Mouse (Mus musculus): ENCODE data around the gene Grid1.

Gene Grid1

DNA sequence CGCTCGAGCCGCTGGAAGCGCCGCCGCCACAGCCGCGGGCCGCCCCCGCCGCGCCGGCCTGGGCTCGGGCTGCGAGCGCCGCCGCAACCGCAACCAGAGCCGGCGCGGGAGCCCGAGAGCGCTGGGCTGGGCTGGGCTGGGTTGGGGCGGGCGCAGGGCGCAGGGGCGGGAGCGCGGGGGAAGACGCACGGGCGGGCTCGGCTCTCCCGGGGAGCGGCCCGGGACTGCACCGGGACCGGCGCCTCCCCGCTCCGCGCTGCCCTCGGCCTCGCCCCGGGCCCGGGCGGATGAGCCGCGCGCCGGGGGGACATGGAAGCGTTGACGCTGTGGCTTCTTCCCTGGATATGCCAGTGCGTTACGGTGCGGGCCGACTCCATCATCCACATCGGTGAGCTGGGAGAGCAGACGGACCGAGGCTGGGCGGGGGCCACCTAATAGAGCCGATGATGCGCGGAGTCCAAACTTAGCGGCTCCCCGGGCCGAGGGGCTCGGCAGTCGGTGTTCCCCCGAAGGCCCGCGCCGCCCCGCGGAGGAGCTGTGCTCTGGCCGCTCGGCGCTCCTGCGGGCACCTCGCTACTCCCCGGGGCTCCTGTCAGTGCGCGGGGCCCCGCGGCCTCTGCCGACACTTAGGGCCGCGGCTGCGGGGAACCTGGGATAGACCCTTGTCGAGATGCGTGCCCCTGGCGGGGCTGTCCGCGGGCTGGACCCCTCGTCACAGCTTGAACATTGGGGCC is at the start of gene Grid1:
Gene Grid1, plus strand, starts transcription at position 190 of the 734 bp plus-strand sequence.
- in situ Hi-C loops (cut with MseI, MboI) = no loop called here

DNA sequence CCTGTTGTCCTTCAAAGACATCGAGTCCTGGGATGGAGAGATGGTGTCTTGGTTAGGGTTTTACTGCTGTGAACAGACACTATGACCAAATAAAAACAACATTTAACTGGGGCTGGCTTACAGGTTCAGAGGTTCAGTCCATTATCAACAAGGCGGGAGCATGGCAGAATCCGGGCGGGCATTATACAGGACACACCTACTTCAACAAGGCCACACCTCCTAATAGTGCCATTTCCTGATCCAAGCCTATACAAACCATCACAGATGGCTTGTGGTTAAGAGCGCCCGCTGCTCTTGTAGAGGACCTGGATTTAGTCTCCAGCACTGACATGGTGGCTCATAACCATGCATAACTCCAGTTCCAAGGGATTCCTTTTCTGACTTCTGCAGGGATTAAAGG is 49.4 kb upstream of the Grid1 start:
- in situ Hi-C loops (cut with MseI, MboI) = loop anchor here in 1 of 2 experiments (5.0 kb wide), 1 partner anchor 158 kb away; no protein-coding TSS in a partner anchor

DNA sequence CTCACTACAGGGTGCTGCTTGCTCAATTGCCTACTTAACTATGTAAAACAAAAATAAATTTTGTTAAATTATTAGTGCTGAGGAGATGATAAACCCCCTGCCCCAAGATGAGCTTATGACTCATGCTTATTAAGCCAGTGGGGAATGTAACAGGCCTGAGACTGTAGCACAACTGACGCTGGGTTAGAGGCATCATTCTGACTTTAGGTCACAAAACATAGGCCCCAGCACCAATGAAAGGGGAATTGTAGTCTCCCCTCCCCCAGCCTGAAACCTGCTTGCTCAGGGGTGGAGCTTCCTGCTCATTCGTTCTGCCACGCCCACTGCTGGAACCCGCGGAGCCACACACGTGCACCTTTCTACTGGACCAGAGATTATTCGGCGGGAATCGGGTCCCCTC is 48.3 kb upstream of the Grid1 start:
- in situ Hi-C loops (cut with MseI, MboI) = loop anchor here in 1 of 2 experiments (5.0 kb wide), 1 partner anchor 159 kb away; no protein-coding TSS in a partner anchor

DNA sequence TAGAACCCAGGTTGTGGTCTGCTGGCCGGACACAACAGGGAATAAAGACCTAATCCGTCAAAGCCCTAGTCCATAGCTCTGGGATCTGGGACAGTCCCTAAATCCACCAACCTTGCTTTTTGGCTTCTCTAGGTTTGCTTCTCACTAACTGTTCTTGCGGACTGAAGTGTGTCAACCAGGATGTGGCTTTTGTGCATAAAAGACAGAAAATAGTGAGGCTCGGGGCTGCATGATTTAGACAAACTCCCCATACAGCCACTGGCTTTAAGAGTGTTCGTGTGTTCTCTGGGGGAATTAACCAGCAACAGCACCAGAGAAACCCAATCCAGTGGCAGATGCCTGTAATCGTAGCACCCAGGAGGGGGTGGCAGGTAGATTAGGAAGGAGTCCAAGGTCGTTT is 47.8 kb upstream of the Grid1 start:
- in situ Hi-C loops (cut with MseI, MboI) = loop anchor here in 1 of 2 experiments (5.0 kb wide), 1 partner anchor 160 kb away; no protein-coding TSS in a partner anchor

DNA sequence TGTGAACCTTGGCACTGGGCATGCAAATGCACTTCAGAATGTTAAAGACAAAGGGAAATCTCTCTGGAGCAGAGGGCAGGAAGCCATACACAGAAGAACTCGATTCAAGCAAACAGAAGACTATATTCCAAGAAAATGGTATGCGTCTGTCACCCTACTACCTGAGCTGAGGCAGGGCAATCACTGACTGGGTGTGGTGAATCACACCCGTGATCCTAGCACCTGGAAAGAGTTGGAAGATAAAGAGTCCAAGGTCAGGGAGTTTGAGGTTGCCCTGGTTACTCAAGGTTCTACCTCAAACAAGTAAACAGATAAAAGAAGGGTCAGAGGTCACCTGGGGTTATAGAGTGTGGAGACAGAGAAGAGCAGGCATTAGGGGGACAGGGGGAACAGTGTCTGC is 46.2 kb upstream of the Grid1 start:
- in situ Hi-C loops (cut with MseI, MboI) = loop anchor here in 1 of 2 experiments (5.0 kb wide), 1 partner anchor 161 kb away; no protein-coding TSS in a partner anchor

DNA sequence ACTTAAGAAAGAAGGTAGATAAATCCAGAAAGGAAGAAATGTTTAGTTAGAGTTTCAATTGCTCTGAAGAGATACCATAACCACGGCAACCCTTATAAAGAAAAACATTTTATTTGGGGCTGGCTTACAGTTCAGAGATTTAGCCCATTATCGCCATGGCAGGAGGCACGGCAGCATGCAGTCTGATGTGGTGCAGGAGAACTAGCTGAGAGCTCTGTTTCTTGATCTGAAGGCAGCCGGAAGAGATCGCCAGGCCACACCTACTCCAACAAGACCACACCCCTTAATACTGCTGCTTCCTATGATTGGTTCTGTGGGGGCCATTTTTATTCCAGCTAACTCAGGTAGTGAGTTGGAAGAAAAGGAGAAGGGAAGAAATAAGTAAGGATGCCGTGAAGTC is 45.7 kb upstream of the Grid1 start:
- in situ Hi-C loops (cut with MseI, MboI) = loop anchor here in 1 of 2 experiments (5.0 kb wide), 1 partner anchor 162 kb away; no protein-coding TSS in a partner anchor

DNA sequence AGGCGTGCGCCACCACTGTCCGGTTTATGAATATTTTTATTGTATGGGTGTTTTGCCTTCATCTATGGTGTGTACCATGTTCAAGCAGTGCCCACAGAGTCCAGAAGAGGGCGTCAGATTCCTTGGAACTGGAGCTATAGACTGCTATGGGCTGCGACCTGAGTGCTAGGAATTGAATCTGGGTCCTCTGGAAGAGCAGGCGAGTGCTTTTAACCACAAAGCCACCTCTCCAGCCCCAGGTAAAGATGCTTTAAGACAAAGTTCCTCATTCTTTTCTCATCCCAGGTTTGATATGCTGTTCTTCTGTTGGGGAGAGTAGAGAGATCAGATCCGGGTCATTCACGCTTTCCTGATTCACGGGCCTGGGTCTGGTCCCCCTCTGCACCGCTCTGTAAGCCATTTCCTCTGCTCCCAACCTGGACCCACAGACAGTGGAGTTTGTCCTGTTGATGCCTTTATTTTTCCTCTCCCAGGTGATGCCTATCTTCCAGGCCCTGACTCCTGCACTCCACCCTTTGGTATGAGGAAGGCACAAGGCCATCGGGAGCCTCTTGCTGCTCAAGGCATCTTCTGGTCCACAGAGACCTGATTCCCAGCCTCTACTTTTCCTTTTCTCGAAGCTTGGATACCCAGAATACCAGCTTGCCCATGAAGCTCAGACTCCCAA is 43.1 kb upstream of the Grid1 start:
- in situ Hi-C loops (cut with MseI, MboI) = no loop called here

DNA sequence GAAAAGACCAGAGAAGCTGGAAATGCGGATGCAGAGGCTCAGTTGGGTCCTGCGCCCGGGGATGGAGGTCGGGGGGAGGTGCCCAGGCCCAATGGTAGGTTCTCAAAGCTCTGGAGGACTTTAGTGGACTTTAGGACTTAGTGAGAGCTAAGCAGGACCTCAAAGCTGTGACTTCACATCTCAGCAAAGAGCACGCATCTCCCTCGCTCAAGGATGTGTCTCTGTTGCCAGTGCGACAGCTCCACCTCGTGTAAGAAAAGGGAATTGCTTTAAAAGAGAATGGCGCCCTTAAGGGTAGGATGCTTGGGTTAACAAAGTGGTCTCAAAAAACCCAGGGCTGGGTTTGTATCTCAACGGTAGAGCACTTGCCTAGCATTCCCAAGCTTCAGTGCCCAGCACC is 42.1 kb upstream of the Grid1 start:
- in situ Hi-C loops (cut with MseI, MboI) = no loop called here

DNA sequence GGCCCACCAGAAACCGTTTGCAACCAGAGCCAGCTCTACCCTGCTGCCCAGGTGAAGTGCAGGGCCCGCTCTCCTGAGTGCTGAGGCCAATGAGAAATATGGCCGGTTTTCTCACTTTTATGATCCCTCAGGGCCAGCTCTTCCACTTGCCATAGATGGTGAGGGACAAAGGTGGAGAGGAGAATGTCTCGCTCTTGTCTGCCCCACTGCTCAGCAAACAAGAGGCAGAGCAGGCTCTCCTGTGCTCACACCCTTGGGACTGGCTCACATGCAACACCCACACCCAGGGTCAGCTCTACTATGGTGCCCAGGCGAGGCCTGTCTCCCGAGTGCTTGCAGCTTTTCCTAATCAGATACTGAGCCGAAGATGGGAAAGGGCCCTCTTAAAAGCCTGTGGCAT is 41.1 kb upstream of the Grid1 start:
- in situ Hi-C loops (cut with MseI, MboI) = no loop called here

DNA sequence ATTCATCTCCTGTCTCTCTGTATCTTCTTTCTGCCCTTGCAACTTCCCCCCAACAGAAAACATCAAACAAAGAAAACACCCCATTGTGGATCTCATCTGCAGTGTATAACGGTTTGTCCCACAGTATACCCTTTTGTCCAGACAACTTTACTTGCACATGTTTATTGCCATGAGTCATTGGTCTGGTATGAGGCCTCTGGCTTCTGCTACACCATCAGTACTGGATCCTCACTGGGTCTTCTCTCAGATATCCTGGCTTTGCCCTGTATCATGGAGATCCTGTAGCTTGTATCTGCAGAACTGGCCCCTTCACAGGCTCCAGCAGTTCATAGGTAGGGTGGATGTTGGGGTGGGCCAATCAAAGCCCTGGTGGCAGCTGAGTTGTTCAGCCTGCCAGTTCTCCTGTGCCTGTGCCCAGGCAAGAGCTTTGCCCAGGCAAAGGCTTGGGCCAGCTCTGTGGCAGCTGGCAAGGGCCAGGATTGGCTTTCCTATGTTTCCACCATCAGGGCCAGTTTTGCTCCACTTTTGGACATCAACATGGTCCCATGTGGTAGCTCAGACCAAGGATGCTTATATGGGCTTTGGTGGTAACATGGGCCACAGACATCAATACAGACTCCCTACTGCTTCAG is 26.4 kb upstream of the Grid1 start:
- in situ Hi-C loops (cut with MseI, MboI) = no loop called here

DNA sequence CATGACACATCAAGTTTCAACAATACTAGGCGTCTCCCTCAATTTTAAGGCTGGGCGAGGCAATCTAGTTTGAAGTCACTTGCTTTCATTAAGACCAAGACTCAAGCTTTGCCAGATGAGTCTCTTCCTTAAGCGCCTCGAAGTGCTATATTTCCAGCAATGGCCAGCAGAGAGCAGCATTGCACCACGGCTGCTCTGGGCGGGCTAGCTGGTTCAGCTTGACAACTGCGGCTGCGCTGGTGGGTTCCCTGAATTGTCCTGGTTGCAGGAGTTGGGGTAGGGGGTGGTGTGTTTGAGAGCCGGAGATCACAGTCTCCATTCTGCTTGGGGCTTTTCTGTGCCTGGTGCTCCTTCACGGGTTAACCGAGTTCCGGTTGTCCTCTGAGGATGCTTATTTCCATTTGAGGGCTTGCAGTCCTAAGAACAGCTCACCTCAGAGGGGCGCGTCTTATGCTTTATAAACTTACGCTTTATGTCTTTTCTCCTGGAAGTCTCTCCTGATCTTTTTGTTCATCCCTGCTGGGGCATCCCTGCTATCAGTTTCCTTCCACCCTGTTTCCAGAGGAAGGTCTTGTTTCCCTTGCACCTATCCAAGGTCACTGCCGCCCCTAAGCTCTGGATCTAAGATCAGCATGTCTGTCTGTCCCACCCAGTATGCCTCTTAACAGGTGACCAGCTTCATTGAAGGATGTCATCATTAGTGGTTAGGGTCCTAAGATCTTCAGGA is 9.0 kb upstream of the Grid1 start:
- in situ Hi-C loops (cut with MseI, MboI) = no loop called here

DNA sequence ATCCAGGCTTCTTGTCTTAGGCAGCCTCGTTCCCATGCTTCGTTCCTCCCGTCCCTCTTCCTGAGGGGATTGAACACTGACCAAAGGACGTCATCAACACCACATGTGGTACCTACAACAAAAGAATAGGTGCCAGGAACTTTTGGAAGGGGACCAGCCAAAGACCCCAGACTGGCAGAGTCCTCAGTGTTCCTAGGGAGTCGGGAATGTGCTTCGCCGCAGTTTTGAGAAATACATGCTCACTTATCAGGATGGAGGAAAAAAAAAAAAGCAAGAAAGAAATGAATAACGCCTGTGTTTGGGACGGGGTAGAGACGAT is 8.5 kb upstream of the Grid1 start:
- in situ Hi-C loops (cut with MseI, MboI) = no loop called here

DNA sequence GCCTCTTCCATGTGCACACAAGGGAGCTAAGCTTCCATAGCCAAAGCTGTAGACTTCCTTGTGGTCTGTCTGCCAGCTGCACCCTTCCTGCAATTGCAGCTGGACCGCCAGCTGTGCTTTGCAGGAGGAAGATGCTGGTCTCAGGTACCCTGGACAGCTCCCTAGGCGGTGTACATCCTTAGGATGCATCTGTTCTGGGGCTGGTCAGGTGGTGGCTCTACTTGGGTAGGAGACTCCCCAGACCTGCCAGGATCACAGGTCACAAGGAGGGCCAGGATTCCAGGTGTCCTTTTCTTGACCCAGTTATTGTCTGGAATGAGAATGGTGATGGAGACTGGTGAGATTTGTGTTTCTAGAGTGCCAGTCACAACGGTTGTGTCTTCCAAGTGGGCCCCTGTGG is 3.6 kb upstream of the Grid1 start:
- in situ Hi-C loops (cut with MseI, MboI) = no loop called here

DNA sequence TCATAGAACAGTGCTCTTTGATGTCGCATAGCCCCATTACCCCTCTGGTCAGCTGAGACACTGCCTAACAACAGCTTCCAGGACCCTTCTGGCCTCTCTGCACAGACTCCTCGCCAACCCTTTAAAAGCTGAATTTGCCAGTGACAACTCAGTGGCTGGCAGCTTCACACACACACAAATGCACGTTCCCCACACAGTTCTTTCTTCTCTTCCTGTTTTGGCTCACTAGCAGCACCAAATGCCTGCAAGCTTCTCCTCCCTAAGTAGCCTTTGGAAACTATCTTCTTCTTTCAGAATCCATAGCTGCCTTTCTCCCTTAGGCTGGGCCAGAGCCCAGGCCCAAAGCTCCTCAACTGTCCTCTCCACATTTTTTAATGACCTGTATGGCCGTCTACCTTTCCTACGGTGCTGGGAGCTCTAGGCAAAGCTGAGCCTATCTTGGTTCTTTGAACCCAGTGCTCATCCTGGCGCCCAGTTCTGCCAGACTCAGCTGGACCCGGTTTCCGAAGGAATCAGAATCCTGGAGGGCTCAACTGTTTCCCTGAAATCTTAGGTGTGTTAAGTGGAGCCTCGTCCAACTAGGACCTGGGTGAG is 1.4 kb upstream of the Grid1 start:
- in situ Hi-C loops (cut with MseI, MboI) = no loop called here

DNA sequence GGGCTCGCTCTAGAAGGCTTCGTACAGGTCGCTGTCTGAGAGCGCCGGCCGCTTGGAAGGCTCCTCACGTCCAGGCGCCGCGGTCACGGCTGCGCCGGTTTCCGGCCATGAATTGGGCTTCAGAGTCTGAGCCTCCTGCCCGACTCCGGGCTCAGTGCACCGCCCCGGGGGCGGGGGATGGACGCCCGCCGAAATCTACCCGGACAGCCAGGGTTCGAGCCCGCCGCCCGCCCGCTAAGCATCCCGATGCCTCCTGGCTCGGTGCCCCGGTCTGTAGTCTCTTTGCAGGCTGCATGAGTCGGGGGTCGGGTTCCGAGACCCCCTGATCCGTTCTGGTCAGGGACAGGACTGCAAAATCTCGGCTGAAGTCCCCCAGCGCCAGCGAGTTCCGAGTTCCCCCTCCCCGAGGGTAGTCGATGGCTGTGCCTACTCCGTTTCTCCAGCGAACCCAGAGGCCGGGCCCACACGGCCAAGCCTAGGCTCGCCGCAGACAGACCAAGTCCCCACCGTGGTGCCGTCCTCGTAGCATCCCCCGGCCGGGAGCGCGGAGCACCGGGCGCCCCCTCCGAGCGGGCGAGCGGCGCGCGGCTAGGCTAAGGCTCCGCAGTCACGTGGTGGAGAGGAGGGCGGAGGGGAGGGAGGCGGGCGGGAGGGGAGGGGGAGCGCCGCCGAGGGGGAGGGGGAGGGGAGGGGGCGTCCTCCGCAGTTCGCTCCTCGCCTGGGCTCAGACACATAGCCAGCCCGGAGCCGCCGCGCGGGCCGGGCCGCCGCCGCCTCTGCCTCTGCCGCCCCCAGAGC is 588 bp upstream of the Grid1 start:
- in situ Hi-C loops (cut with MseI, MboI) = no loop called here

DNA sequence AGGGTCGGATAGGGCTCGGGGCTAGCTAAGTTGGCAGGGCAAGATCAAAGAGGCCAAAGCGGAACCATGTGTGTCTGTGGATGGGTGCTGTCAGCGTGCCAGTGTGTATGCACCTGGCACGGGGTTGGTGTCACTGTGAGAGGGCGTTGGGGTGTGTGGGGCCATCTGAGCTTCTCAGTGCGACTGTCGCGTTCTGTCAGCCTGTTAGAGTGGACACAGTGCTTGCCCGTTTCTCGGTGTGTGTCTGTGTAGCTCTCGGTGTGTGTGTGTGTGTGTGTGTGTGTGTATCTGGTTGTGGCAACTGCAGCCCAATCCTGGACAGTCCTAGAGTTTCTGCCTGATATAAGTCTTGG is 721 bp downstream of the Grid1 start:
- in situ Hi-C loops (cut with MseI, MboI) = no loop called here

DNA sequence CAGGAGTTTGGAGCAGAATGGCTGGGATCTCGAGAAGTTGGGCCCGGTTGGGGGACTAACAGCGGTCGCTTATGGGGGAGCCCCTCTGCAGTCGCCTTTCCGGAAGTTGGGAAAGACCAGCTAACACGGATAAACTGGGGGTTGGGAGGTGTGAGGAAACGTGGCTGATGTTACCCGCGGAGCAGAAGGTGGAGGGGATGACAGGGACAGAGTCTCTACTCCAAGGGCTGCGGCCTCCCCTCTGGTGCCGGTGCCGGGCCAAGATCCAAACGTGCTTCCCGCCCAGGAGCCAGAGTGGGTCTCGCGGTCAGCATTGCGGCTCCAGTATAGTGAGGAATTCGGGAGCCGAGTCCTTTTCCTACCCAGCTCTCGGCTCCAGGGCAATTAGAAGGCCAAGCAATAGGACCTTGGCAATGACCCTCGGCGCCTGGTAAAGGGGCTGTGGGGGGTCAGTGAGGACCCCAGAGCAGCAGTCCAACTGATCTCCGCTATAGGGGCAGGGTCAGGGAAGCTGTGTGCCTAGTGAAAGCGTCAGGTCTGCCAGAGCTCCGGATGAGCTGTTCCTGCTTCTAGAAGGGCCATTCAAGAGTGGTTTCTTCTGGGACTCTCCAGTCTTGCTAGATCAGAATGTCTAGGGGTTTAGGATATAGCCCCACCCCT is 1.4 kb downstream of the Grid1 start:
- in situ Hi-C loops (cut with MseI, MboI) = no loop called here

DNA sequence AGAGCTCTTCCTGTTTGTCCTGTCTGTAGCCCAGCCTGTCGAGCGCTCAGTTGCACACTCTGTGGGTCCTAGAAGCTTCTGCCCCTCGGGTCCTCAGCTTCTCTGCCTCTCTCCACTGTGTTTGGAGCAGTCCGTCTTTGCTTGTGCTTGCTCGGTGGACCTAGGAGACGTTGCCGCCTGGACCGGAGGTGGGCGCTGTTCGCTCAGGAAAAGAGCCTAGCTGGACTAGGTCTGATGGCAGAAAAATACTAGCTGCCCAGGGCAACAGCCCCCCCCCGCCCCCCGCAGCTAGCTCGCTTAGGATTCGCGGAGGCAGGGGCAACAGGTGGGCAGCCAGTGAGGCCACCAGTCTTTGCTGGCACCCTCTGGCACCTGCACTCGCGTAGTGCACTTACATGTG is 3.2 kb downstream of the Grid1 start:
- in situ Hi-C loops (cut with MseI, MboI) = no loop called here

DNA sequence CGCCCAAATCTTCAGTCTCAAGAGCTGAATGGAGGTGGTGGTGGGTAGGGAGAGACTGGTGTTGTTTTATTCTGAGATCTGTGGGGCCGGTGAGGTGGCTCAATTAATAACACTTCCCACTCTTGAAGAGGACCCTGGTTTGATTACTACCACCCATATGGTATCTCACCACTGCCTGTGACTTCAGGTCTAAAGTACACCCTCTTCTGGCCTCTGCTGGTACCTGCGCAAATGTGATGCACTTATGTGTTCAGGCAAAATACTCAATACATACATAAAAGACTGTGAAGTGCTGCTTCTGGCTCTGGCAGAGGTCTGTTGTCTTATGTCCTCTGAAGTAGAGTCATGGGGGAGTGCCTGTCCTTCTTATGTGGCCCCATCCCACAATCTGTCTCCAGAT is 4.3 kb downstream of the Grid1 start:
- in situ Hi-C loops (cut with MseI, MboI) = no loop called here

DNA sequence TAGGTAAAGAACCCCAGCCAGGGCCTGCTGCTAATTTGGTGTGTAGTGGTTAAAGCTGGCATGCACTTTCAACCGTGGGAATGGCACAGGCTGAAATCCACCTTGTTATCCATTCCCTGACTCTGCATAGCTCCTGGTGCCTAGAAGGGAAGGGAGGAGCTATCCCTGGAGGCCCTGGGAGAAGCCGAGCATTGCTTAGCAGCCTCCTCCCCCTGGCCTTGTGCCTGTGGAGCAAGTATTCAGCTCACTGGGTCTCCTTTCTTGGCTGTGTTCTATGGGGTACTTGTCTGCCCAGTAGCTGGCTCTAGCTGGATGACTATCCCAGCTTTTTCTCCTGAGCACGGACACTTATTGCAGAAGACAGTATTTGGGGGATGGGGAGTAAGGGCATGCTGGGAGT is 6.0 kb downstream of the Grid1 start:
- in situ Hi-C loops (cut with MseI, MboI) = no loop called here
